Mouse (Mus musculus): ENCODE results near the gene Ogdh. TPM values are rescaled to one million over a fixed set of nuclear protein-coding genes. Genes with fewer than 3 reads are reported as not detected.

Gene Ogdh
- total RNA-seq, 1 experiment: 68.4 TPM

DNA sequence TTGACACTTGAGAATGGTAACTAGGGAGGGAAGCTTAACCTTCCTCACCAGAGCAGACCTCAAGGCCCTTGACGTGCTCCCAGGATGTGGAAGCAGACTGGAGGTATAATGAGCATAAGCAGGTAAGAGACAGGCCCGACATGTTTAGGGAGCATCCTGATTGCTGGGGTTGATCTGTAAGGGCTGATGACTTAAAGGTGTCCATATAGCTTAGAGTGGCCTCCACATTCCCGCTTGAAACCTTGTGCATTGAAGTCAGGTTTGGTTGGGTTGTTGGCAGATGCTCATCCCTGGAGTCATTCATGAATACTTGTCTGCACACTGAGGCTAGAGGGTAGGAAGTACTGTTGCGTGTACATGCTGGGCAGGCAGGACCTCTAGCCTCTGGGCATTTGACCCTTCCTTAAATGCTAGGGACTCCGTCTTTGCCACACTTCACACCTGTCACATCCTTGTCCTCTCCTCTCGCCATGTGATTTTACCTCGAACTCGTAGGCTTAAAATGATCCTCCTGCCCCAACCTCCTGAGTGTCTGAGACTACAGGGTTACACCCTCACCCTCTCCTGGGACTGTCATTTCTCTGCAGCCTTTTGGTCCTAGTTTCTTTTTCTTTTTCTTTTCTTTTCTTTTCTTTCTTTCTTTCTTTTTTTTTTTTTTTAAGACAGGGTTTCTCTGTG, 99.1 kb downstream of the Ogdh start:
- in situ Hi-C loops (cut with MboI; ENCODE audit: low sequenced_read_pairs in 2 of 2, unreplicated experiment in 2 of 2): no loop called here

DNA sequence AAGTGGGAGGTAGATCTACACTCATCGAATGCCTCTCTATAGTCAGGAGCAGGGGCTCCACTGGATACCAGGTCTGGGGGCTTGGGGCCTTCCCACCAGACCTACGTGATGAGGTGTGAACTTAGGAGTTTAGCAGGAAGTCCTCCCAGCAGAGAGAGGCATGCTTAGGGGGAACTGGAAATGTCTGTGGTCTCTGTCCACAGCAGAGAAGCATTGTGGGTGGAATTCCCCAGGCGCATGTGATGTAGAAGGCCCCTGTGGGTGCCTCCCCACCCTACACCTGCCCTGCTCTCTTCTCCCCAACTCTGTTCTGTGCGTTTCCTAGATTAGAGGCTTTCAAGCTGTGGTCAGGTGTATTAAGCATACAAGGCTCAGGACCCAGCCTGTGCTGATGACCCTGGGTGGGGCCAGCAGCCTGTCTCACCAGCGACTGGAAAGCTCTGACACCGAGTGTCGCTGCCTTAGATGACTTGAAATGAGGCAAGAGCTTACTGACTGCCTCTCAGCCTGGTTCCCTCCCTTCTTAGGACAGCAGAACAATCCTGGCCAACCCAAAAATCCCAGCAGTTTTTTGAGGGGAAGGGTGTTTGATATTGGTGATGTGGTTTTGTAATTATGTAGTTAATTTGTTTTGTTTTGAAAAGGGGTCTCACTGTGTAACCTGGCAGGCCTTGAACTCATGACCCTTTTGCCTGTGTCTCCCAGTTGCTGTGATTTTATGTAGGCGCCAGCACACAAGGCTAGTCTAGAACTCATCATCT, 100.3 kb downstream of the Ogdh start:
- DNase-seq (ENCODE audit: low read depth, low spot score): no peak
- Histone ChIP-seq H3K9ac (ENCODE audit: insufficient read depth, low read depth, low read length, poor library complexity, severe bottlenecking) (no peak overlapping the region), H3K4me3 (ENCODE audit: insufficient read depth in 1 of 2, low read depth in 1 of 2, low read length in 2 of 2, poor library complexity in 1 of 2, severe bottlenecking in 1 of 2) (no peak overlapping the region), H3K36me3 (ENCODE audit: control insufficient read depth, insufficient read depth, low read length, poor library complexity, severe bottlenecking) (peaks cover 29% of the 10 kb centered on the region), H3K27ac (ENCODE audit: insufficient read depth, low read depth, low read length, poor library complexity, severe bottlenecking) (no peak overlapping the region), H3K4me1 (ENCODE audit: control insufficient read depth in 2 of 2, insufficient read depth in 2 of 2, low read length in 2 of 2, poor library complexity in 1 of 2) (peaks cover 4 to 6% of the 10 kb centered on the region in 2 experiments; a peak in 3 of 4 replicates), H3K9me3 (ENCODE audit: control insufficient read depth, insufficient read depth, low read depth, low read length) (no peaks in the 10 kb centered on the region)
- TF ChIP-seq MAFK (IDR thresholded peaks at IDR 0.05; ENCODE audit: insufficient read depth, low read depth, low read length) (no peak), ZNF384 (IDR thresholded peaks at IDR 0.05; ENCODE audit: low read depth, low read length) (no peak), ZC3H11A (IDR thresholded peaks at IDR 0.05; ENCODE audit: borderline replicate concordance, low read depth, low read length) (no peak), CHD2 (IDR thresholded peaks at IDR 0.05; ENCODE audit: low read depth, low read length) (no peak), HCFC1 (IDR thresholded peaks at IDR 0.05; ENCODE audit: borderline replicate concordance, insufficient read depth, low read length) (no peak)
- in situ Hi-C loops (cut with MboI; ENCODE audit: low sequenced_read_pairs in 2 of 2, unreplicated experiment in 2 of 2): no loop called here

More for the DNA sequence above, 99.1 kb downstream of the Ogdh start:
- TF ChIP-seq ZNF384 (IDR thresholded peaks at IDR 0.05; ENCODE audit: low read depth, low read length) (no peak), CHD2 (IDR thresholded peaks at IDR 0.05; ENCODE audit: low read depth, low read length) (no peak), HCFC1 (IDR thresholded peaks at IDR 0.05; ENCODE audit: borderline replicate concordance, insufficient read depth, low read length) (no peak), MAFK (IDR thresholded peaks at IDR 0.05; ENCODE audit: insufficient read depth, low read depth, low read length) (no peak), ZC3H11A (IDR thresholded peaks at IDR 0.05; ENCODE audit: borderline replicate concordance, low read depth, low read length) (no peak)
- DNase-seq (ENCODE audit: low read depth, low spot score): no peak
- Histone ChIP-seq H3K36me3 (ENCODE audit: control insufficient read depth, insufficient read depth, low read length, poor library complexity, severe bottlenecking) (peaks cover 17% of the 10 kb centered on the region; the same call in 1 of the 2 replicates), H3K4me1 (ENCODE audit: control insufficient read depth in 2 of 2, insufficient read depth in 2 of 2, low read length in 2 of 2, poor library complexity in 1 of 2) (peaks cover 4 to 6% of the 10 kb centered on the region in 2 experiments; a peak in 3 of 4 replicates), H3K27ac (ENCODE audit: insufficient read depth, low read depth, low read length, poor library complexity, severe bottlenecking) (no peak overlapping the region), H3K9ac (ENCODE audit: insufficient read depth, low read depth, low read length, poor library complexity, severe bottlenecking) (no peak overlapping the region), H3K9me3 (ENCODE audit: control insufficient read depth, insufficient read depth, low read depth, low read length) (no peaks in the 10 kb centered on the region), H3K4me3 (ENCODE audit: insufficient read depth in 1 of 2, low read depth in 1 of 2, low read length in 2 of 2, poor library complexity in 1 of 2, severe bottlenecking in 1 of 2) (peak overlapping the region in 1 of 2 experiments; percentile 100; a peak in 2 of 4 replicates)

DNA sequence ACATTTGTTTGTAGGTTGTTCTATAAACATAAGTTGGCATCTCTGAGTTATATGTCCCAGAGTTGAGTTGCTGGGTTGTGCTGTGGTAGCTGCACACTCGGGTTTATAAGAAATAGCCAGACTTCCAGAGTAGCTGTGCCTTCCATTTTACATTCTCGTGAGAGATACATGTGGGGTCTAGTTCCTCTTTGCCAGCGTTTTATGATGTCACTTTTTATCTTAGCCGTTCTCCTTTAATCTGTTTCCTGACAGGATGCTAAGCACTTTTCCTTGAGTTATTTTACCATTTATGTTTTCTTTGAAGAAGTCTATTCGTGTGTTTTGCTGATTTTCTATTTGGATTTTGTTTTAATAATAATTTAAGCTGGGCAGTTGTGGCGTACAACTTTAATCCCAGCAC, 101.4 kb downstream of the Ogdh start:
- in situ Hi-C loops (cut with MboI; ENCODE audit: low sequenced_read_pairs in 2 of 2, unreplicated experiment in 2 of 2): no loop called here
- Histone ChIP-seq H3K4me1 (ENCODE audit: control insufficient read depth in 2 of 2, insufficient read depth in 2 of 2, low read length in 2 of 2, poor library complexity in 1 of 2) (peaks cover 4 to 6% of the 10 kb centered on the region in 2 experiments; a peak in 3 of 4 replicates), H3K9ac (ENCODE audit: insufficient read depth, low read depth, low read length, poor library complexity, severe bottlenecking) (no peak overlapping the region), H3K36me3 (ENCODE audit: control insufficient read depth, insufficient read depth, low read length, poor library complexity, severe bottlenecking) (peaks cover 40% of the 10 kb centered on the region), H3K27ac (ENCODE audit: insufficient read depth, low read depth, low read length, poor library complexity, severe bottlenecking) (no peak overlapping the region), H3K9me3 (ENCODE audit: control insufficient read depth, insufficient read depth, low read depth, low read length) (no peaks in the 10 kb centered on the region), H3K4me3 (ENCODE audit: insufficient read depth in 1 of 2, low read depth in 1 of 2, low read length in 2 of 2, poor library complexity in 1 of 2, severe bottlenecking in 1 of 2) (no peak overlapping the region)
- no peak for DNase-seq (ENCODE audit: low read depth, low spot score)
- no peak for TF ChIP-seq ZC3H11A (IDR thresholded peaks at IDR 0.05; ENCODE audit: borderline replicate concordance, low read depth, low read length)
- TF ChIP-seq MAFK (IDR thresholded peaks at IDR 0.05; ENCODE audit: insufficient read depth, low read depth, low read length): no peak
- TF ChIP-seq CHD2 (IDR thresholded peaks at IDR 0.05; ENCODE audit: low read depth, low read length): no peak
- no peak for TF ChIP-seq HCFC1 (IDR thresholded peaks at IDR 0.05; ENCODE audit: borderline replicate concordance, insufficient read depth, low read length)
- no peak for TF ChIP-seq ZNF384 (IDR thresholded peaks at IDR 0.05; ENCODE audit: low read depth, low read length)

DNA sequence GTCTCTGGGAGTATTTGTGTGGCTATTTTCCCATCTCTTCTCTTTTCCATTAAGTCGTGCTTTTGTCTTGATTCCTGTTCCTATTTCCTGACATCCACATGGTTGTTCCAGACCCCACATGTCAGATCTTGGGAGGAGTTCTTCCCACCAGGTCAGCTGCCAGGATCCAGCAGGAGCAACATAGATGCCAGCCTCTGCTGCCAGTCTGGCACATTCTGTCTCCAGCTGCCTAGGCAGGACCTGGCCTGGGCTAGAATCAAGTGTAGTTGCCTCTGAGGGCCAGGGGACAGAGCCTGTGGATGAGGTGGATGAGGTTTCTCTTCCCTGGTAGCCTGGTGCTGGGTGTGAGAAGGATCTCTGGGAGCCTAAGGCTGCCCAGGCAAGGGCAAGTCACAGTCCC, 102.4 kb downstream of the Ogdh start:
- H3K36me3 ChIP-seq (ENCODE audit: control insufficient read depth, insufficient read depth, low read length, poor library complexity, severe bottlenecking): peaks cover 48% of the 10 kb centered on the region
- no peak overlapping the region for H3K27ac ChIP-seq (ENCODE audit: insufficient read depth, low read depth, low read length, poor library complexity, severe bottlenecking)

More for the DNA sequence above, 102.4 kb downstream of the Ogdh start:
- no peak for DNase-seq (ENCODE audit: low read depth, low spot score)
- in situ Hi-C loops (cut with MboI; ENCODE audit: low sequenced_read_pairs in 2 of 2, unreplicated experiment in 2 of 2): no loop called here
- H3K4me1 ChIP-seq (ENCODE audit: control insufficient read depth in 2 of 2, insufficient read depth in 2 of 2, low read length in 2 of 2, poor library complexity in 1 of 2): peaks cover 4 to 6% of the 10 kb centered on the region in 2 experiments; a peak in 3 of 4 replicates
- H3K9ac ChIP-seq (ENCODE audit: insufficient read depth, low read depth, low read length, poor library complexity, severe bottlenecking): no peak overlapping the region
- H3K9me3 ChIP-seq (ENCODE audit: control insufficient read depth, insufficient read depth, low read depth, low read length): no peaks in the 10 kb centered on the region
- H3K4me3 ChIP-seq (ENCODE audit: insufficient read depth in 1 of 2, low read depth in 1 of 2, low read length in 2 of 2, poor library complexity in 1 of 2, severe bottlenecking in 1 of 2): no peak overlapping the region
- TF ChIP-seq CHD2 (IDR thresholded peaks at IDR 0.05; ENCODE audit: low read depth, low read length) (no peak), ZC3H11A (IDR thresholded peaks at IDR 0.05; ENCODE audit: borderline replicate concordance, low read depth, low read length) (no peak), MAFK (IDR thresholded peaks at IDR 0.05; ENCODE audit: insufficient read depth, low read depth, low read length) (no peak), HCFC1 (IDR thresholded peaks at IDR 0.05; ENCODE audit: borderline replicate concordance, insufficient read depth, low read length) (no peak), ZNF384 (IDR thresholded peaks at IDR 0.05; ENCODE audit: low read depth, low read length) (no peak)
